Mouse (Mus musculus) frontal cortex, postnatal 36 days (tissue): ENCODE measurements around the gene Pum2.
"Not testable (repeated sequence)": the region's sequence is repeated elsewhere in the genome, so short reads cannot be mapped to it uniquely, and the experiment has no call there.

Source experiments
- DNase-seq, 2 experiments: peaks; one replicate each; pipeline ENCODE4 v3.0.0; 2022; ENCODE audit warnings: low spot score in 2 of 2

The Pum2 gene

GRCm38 (mm10) chr12:8669421-8669820, 4.5 kb upstream of the Pum2 start:
- DNase-seq, result no peak

- DNase-seq, result no peak
Measured at GRCm38 (mm10) chr12:8669846-8670245, 4.1 kb upstream of the Pum2 start.

- no peak for DNase-seq
Measured at GRCm38 (mm10) chr12:8673121-8673973, 587 bp upstream of the Pum2 start.

GRCm38 (mm10) chr12:8674377-8674864, 487 bp downstream of the Pum2 start:
- DNase-seq, result peak; percentile 31 to 38

- peak in 1 of 2 experiments; percentile 17 for DNase-seq
Measured at GRCm38 (mm10) chr12:8674891-8675341, 982 bp downstream of the Pum2 start.

- DNase-seq, result no peak
Measured at GRCm38 (mm10) chr12:8675361-8675760, 1.4 kb downstream of the Pum2 start.

GRCm38 (mm10) chr12:8676341-8676740, 2.4 kb downstream of the Pum2 start:
- no peak for DNase-seq

GRCm38 (mm10) chr12:8677926-8678325, 4.0 kb downstream of the Pum2 start:
- DNase-seq, result no peak

GRCm38 (mm10) chr12:8684200-8684599, 10.3 kb downstream of the Pum2 start:
- DNase-seq, result no peak

- DNase-seq, result no peak
Measured at GRCm38 (mm10) chr12:8685036-8685435, 11.1 kb downstream of the Pum2 start.

- not testable (repeated sequence) for DNase-seq
Measured at GRCm38 (mm10) chr12:8689882-8690281, 15.9 kb downstream of the Pum2 start.

- peak in 1 of 2 experiments; percentile 43 for DNase-seq
Measured at GRCm38 (mm10) chr12:8698895-8699294, 25.0 kb downstream of the Pum2 start.

- DNase-seq, result no peak
Measured at GRCm38 (mm10) chr12:8703988-8704387, 30.1 kb downstream of the Pum2 start.

GRCm38 (mm10) chr12:8708876-8709275, 34.9 kb downstream of the Pum2 start:
- DNase-seq, result no peak

- no peak for DNase-seq
Measured at GRCm38 (mm10) chr12:8712665-8713064, 38.7 kb downstream of the Pum2 start.

- no peak for DNase-seq
Measured at GRCm38 (mm10) chr12:8716093-8716492, 42.2 kb downstream of the Pum2 start.

GRCm38 (mm10) chr12:8726890-8727289, 53.0 kb downstream of the Pum2 start:
- no peak for DNase-seq

- no peak for DNase-seq
Measured at GRCm38 (mm10) chr12:8728739-8729138, 54.8 kb downstream of the Pum2 start.

GRCm38 (mm10) chr12:8753654-8754053, 79.7 kb downstream of the Pum2 start:
- DNase-seq, result no peak

GRCm38 (mm10) chr12:8754116-8754515, 80.2 kb downstream of the Pum2 start:
- peak in 1 of 2 experiments; percentile 64 for DNase-seq

GRCm38 (mm10) chr12:8758029-8758428, 84.1 kb downstream of the Pum2 start:
- DNase-seq, result no peak

GRCm38 (mm10) chr12:8759115-8759514, 85.2 kb downstream of the Pum2 start:
- no peak for DNase-seq

- DNase-seq, result no peak
Measured at GRCm38 (mm10) chr12:8759779-8760178, 85.8 kb downstream of the Pum2 start.
